Mouse (Mus musculus) mammary gland, adult 2 months (tissue): Measurements from ENCODE around the gene Myh10. TPM values are rescaled to one million over a fixed set of nuclear protein-coding genes. Genes with fewer than 3 reads are reported as not detected.

Source experiments
- polyA plus RNA-seq: library from polyadenylated mRNA; depleted of rRNA; stranded (reverse); fragments of >200 nt; gene quantifications from 2 replicates; pipeline ENCODE4 v1.2.3, GENCODE M21; 2012; ENCODE audit warnings: low replicate concordance; rRNA removed

Myh10 gene
- 16.2 and 17.8 TPM in 2 replicates for polyA plus RNA-seq

DNA sequence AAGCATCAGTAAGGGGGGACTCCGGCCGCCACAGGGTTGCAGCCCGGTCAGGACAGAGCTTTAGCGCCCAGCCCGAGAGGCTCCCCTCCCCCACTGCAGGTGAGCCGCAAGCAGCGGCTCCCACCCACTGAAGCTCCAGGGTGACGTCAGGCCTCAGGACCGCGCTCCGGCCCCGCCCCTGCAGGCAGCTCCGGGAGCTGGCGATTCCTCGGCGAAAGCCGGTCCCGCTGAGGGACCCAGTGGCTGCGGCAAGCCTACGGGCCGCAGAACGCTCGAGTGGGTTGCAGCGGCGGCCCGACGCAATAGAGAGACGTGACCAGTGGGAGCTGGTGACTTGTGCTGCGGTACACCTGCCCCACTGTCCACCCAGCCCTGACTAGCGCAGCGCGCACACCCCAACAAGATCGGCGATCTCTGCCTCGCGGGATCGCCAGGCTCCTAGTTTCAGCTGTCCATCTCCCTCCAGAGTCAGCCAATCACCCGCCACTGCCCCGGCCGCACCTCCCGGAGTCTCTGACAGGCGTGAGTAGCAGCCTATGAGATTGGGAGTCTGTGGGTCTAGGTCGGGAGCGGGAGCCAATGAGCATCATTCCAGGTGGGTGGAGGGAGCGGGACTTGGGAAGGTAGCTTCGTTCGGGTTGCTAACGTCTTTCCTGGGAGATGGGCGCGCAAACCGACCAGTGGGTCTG, at the start of gene Myh10:
Gene Myh10, plus strand, starts transcription at position 239 of the 689 bp plus-strand sequence.

Other genes with a start within 250 kb of the Myh10 start
- 9.8 and 11.8 TPM in 2 replicates for gene Pik3r6, start 188.5 kb upstream of the Myh10 start, polyA plus RNA-seq
- gene Mfsd6l, start 135.4 kb upstream of the Myh10 start, polyA plus RNA-seq, result 0.96 and 1.4 TPM in 2 replicates
- 0.31 and 0.37 TPM in 2 replicates for gene Ccdc42, start 104.5 kb upstream of the Myh10 start, polyA plus RNA-seq
- 84.5 and 87.3 TPM in 2 replicates for gene Ndel1, start 180.3 kb downstream of the Myh10 start, polyA plus RNA-seq
- gene Rnf222, start 197.0 kb downstream of the Myh10 start, polyA plus RNA-seq, result 0.19 TPM in 1 of 2 replicates, not detected in the other
- gene Rpl26, start 210.0 kb downstream of the Myh10 start, polyA plus RNA-seq, result 637 and 1,128 TPM in 2 replicates
- not detected in 2 replicates for gene Odf4, start 235.5 kb downstream of the Myh10 start, polyA plus RNA-seq